Mouse (Mus musculus) intestine, postnatal 0 days (tissue): Measurements from ENCODE around the gene Litaf. TPM values are rescaled to one million over a fixed set of nuclear protein-coding genes. Genes with fewer than 3 reads are reported as not detected.
A peak's percentile ranks its signal among the peaks of the same experiment; 100 is the strongest.

Experiments used
- ATAC-seq: fragments of 200-750 bp; cut with Nextera tagmentation; 2 replicates; pipeline ENCODE4 v1.8.0; 2017; ENCODE audit warnings: mild to moderate bottlenecking, moderate TSS enrichment, moderate library complexity
- H3K27ac ChIP-seq: fragments of 300-500 bp; sonication (generic); 2 replicates; pipeline ENCODE4 v1.5.1; 2014; ENCODE audit warnings: mild to moderate bottlenecking, low read depth, low read length, moderate library complexity
- H3K27me3 ChIP-seq: fragments of 300-500 bp; sonication (generic); replicated peaks from 2 replicates; pipeline ENCODE4 v1.6.1; 2014; ENCODE audit warnings: low read length, mixed read lengths; ENCODE audit not compliant: control insufficient read depth, insufficient read depth
- H3K36me3 ChIP-seq: fragments of 300-500 bp; sonication (generic); 2 replicates; pipeline ENCODE4 v1.6.1; 2014; ENCODE audit warnings: mild to moderate bottlenecking, moderate library complexity; ENCODE audit not compliant: control insufficient read depth, insufficient read depth
- H3K4me1 ChIP-seq: fragments of 300-500 bp; sonication (generic); replicated peaks from 2 replicates; pipeline ENCODE4 v1.6.1; 2014; ENCODE audit warnings: antibody characterized with exemption, low read length, mixed read lengths; ENCODE audit not compliant: control insufficient read depth, insufficient read depth
- H3K4me2 ChIP-seq: fragments of 300-500 bp; sonication (generic); replicated peaks from 2 replicates; pipeline ENCODE4 v1.6.1; 2014; ENCODE audit warnings: low read depth, mild to moderate bottlenecking, moderate library complexity
- H3K4me3 ChIP-seq: fragments of 300-500 bp; sonication (generic); 2 replicates; pipeline ENCODE4 v1.5.1; 2014; ENCODE audit warnings: low read depth, low read length
- H3K9ac ChIP-seq: fragments of 300-500 bp; sonication (generic); 2 replicates; pipeline ENCODE4 v1.6.1; 2014; ENCODE audit warnings: mild to moderate bottlenecking, low read depth, low read length
- H3K9me3 ChIP-seq: fragments of 300-500 bp; sonication (generic); 2 replicates; pipeline ENCODE4 v1.6.1; 2016; ENCODE audit warnings: mixed run types; ENCODE audit not compliant: control insufficient read depth
- CTCF ChIP-seq: sonication (generic); IDR thresholded peaks from 2 replicates; pipeline ENCODE4 v1.5.1; 2016; ENCODE audit warnings: low read depth, mild to moderate bottlenecking, control low read depth, antibody characterized with exemption, moderate library complexity
- WGBS: fragments of 180-500 bp; shearing (Covaris S2); extraction: QIAGEN DNeasy Blood & Tissue Kit; methylation state at CpG from one replicate; pipeline ENCODE4 v1.1.7; 2014; 5-methylcytosine and 5-hydroxymethylcytosine counted together
- polyA plus RNA-seq: library from polyadenylated mRNA; unstranded; fragments of >200 nt; fragmentation: Nextera tagmentation; extraction: Ambion mirVana; gene quantifications from 2 replicates; pipeline ENCODE4 v1.2.1, GENCODE M21; 2015

Litaf gene
- polyA plus RNA-seq, 1 experiment from 2014 or later = 168 TPM

DNA sequence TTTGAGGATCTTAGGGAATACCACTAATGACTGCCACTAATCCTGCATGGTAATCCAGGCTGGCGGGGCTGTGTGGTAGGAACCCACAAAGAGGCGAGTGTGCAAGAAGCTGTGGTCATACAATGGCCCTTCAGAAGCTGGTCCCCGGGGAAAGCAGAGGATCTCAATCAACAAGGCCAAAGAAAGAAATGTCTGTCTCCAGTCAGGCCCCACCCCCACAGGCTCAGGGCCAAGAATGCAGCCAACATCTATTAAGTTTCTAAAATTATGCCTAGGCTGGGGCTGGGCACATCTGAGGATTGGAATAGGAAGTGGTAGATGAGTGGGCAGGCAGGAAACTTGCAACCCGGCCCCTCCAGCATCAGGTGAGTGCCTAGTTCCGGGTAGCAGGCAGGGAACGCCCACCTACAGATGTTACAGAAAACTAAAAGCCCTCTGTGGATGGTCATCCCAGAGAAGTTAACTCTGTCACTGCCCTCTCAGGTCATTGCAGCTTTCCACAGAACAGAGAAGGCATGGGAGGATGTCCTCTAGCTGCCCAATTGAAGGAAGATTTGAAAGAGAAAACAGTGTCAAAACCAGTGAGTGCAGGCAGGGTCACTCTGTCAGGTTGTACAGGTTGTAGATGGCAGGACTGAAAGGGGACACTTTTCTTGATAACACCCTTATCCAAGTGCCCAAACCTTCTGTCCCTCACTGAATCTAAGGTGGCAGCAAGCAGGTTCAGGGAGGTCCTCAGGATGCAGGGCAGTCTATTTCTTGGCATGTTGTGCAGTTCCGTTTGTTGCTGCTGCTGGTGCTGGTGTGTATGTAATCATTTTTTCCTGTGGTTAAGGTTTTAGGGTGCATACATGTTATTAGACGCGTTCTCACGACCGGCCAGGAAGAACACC is 53.1 kb downstream of the Litaf start:
- TF ChIP-seq CTCF = no peak
- no peak overlapping the region for H3K4me3 ChIP-seq
- no peak overlapping the region for H3K4me2 ChIP-seq
- H3K36me3 ChIP-seq = no peaks in the 10 kb centered on the region
- H3K9ac ChIP-seq = no peak overlapping the region
- H3K4me1 ChIP-seq = no peaks in the 10 kb centered on the region; the same call in 1 of the 2 replicates
- H3K9me3 ChIP-seq = no peaks in the 10 kb centered on the region
- no peak overlapping the region for H3K27ac ChIP-seq
- 67% methylated on average over 11 of the region's 11 CpGs for WGBS
- no peak for ATAC-seq
- H3K27me3 ChIP-seq = no peaks in the 10 kb centered on the region

DNA sequence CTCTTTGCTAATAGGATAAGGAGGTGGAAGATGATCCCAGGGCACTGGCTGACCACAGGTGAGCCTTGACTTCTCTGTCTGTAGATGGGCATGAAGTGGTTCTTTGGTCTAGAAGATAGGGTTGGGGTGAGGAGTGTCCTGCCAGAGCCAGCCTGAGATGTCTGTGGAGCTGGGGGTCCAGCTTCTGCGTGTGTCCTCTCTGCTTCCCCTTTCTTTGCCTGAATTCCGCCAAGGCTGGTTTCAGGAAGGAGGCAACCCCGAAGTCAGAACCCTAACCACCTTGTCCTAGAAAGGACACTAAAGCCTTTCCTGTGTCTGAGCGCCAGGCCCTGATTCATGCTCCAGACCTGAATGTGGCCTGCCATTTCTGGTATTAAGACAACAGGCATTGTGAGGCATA is 54.0 kb downstream of the Litaf start:
- no peak overlapping the region for H3K9ac ChIP-seq
- WGBS = 92% methylated on average over 4 of the region's 4 CpGs
- H3K4me1 ChIP-seq = no peaks in the 10 kb centered on the region; the same call in 1 of the 2 replicates
- TF ChIP-seq CTCF = no peak
- ATAC-seq = no peak
- H3K9me3 ChIP-seq = no peaks in the 10 kb centered on the region
- 0 out of 2 replicates have a peak overlapping the region, but pooled peaks have one; percentile 50 for H3K27ac ChIP-seq
- H3K4me2 ChIP-seq = no peak overlapping the region
- H3K36me3 ChIP-seq = no peaks in the 10 kb centered on the region
- H3K27me3 ChIP-seq = no peaks in the 10 kb centered on the region
- H3K4me3 ChIP-seq = no peak overlapping the region

GRCm38 (mm10) chr16:11011206-11011605 is 54.8 kb downstream of the Litaf start:
- H3K4me1 ChIP-seq = no peaks in the 10 kb centered on the region; the same call in 1 of the 2 replicates
- peak overlapping the region; percentile 60 for H3K27ac ChIP-seq
- H3K9me3 ChIP-seq = no peaks in the 10 kb centered on the region
- no peak overlapping the region for H3K4me2 ChIP-seq
- H3K4me3 ChIP-seq = no peak overlapping the region
- no peaks in the 10 kb centered on the region for H3K27me3 ChIP-seq
- WGBS = 46% methylated on average over 2 of the region's 2 CpGs
- no peak for TF ChIP-seq CTCF
- H3K9ac ChIP-seq = no peak overlapping the region
- peak; percentile 60 for ATAC-seq
- H3K36me3 ChIP-seq = no peaks in the 10 kb centered on the region

GRCm38 (mm10) chr16:11010270-11010669 is 55.7 kb downstream of the Litaf start:
- Histone ChIP-seq H3K4me3 (no peak overlapping the region), H3K36me3 (no peaks in the 10 kb centered on the region), H3K4me1 (no peaks in the 10 kb centered on the region; the same call in 1 of the 2 replicates), H3K4me2 (no peak overlapping the region), H3K9me3 (no peaks in the 10 kb centered on the region), H3K27me3 (no peaks in the 10 kb centered on the region), H3K9ac (no peak overlapping the region), H3K27ac (peak overlapping the region; percentile 60)
- no peak for ATAC-seq
- 96% methylated on average over 4 of the region's 4 CpGs for WGBS
- TF ChIP-seq CTCF = no peak

- 0 out of 2 replicates have a peak, but pooled peaks have one; percentile 3 for TF ChIP-seq CTCF
- H3K36me3 ChIP-seq = no peaks in the 10 kb centered on the region
- peak; percentile 87 for ATAC-seq
- peak overlapping the region; percentile 19; the same call in 1 of the 2 replicates for H3K9ac ChIP-seq
- H3K4me2 ChIP-seq = peak overlapping the region; percentile 46
- H3K4me3 ChIP-seq = peak overlapping the region; percentile 4; the same call in 1 of the 2 replicates
- H3K9me3 ChIP-seq = no peaks in the 10 kb centered on the region
- peak overlapping the region; percentile 96 for H3K27ac ChIP-seq
- H3K4me1 ChIP-seq = no peaks in the 10 kb centered on the region; the same call in 1 of the 2 replicates
- no peaks in the 10 kb centered on the region for H3K27me3 ChIP-seq
- WGBS = 17% methylated on average over 15 of the region's 15 CpGs
Measured at GRCm38 (mm10) chr16:11008162-11008991, 57.6 kb downstream of the Litaf start.

DNA sequence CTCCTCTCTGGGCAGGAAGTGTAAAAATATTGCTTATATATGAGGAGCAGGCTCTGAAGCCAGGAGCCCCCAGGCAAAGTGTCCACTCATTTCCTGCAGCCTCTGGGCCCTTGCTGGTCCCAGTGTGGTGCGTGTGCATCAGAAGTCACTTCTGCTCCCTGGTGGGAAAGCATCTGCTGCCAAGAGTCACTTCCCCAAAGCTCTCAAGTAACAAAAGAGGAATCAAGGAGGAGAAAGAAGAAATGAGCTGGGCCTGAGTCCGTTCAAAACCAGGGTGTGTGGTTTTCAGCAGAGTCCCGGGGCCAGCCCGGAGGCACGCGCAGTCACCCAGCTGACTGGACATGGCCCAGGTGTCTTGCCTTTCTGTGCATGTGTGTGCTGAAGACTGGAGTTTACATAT is 59.9 kb downstream of the Litaf start:
- 79% methylated on average over 6 of the region's 6 CpGs for WGBS
- Histone ChIP-seq H3K4me1 (0 out of 2 replicates have a peak, but pooled peaks cover 4% of the 10 kb centered on the region), H3K27me3 (no peaks in the 10 kb centered on the region), H3K9ac (no peak overlapping the region), H3K4me3 (no peak overlapping the region), H3K36me3 (no peaks in the 10 kb centered on the region), H3K27ac (peak overlapping the region; percentile 31; the same call in 1 of the 2 replicates), H3K9me3 (no peaks in the 10 kb centered on the region), H3K4me2 (no peak overlapping the region; the same call in 1 of the 2 replicates)
- TF ChIP-seq CTCF = no peak
- ATAC-seq = no peak
